Mouse (Mus musculus): ENCODE data around the gene Zfp64.

The Zfp64 gene

DNA sequence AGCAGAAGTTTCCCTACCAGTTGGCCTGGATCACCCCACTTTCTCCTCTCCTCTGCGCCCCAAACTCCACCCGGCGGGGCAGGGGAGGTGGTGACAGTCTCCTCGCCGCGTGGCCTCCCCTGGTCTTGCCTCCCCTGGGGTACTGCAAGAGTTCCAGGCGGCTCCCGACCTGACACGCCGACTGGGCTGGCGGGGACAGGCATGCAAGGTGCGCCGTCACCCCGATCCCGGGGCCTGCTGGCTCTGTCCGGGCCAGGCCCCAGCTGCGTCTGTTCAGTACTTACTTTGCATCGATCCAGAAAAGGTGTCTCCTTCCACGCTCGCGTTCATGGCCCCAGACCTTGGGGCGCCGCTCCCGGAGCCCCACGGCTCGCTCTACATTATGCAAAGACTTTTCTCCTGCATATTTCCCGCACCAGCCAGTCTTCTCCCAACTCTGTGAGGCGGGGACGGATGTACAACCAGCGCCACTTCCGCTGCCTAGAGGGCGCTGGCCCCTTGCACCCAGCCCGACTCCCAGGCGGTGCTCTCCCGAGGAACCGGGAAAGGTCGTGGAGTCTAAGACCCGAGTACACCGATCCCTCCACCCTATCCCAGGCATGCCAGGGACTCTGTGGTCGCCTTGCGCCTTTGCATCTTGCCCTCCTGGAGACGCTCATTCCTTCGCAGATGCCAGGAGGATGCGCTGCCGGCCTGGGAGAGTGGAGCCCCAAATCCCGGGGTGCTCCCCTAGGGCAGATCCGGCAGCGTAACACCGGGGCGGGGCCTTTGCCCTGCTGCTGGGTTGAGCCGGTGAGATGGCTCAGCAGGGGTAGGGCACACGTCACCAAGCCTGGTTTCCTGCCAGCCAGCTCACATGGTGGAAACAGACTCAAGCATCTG is at the start of gene Zfp64:
TSS of gene Zfp64 (minus strand) at position 753 of the 882 bp plus-strand sequence.
- peak; percentile 95 to 98 for DNase-seq (ENCODE audit: inconsistent age in 2 of 2, low spot score in 1 of 2)

GRCm38 (mm10) chr2:168992642-168993420 is 37.4 kb upstream of the Zfp64 start:
- DNase-seq (ENCODE audit: inconsistent age in 2 of 2, low spot score in 1 of 2), result peak in 1 of 2 experiments; percentile 62

DNA sequence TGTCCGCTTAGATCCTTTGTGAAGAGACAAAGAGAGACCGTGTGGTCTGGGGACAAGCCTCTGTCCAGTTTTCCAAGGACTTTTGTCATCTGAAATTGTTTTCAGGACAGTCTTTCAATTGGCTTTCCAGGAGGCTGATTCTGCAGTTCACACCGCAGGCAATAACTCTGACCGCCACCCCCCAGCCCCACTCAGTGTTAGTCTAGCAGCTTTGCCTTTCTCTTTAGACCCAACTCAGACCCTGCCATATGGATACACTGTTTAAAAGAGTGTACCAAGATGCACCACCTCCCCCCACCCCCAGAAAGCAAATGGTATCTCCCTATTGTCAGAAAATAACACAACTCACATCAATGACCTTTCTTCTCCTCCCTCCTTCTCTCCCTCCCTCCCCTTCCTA is 35.6 kb upstream of the Zfp64 start:
- DNase-seq (ENCODE audit: inconsistent age in 2 of 2, low spot score in 1 of 2), result no peak

- DNase-seq (ENCODE audit: inconsistent age in 2 of 2, low spot score in 1 of 2), result peak in 1 of 2 experiments; percentile 53
Observed at GRCm38 (mm10) chr2:168990061-168990753, 34.8 kb upstream of the Zfp64 start.

GRCm38 (mm10) chr2:168988056-168988455 is 32.7 kb upstream of the Zfp64 start:
- no peak for DNase-seq (ENCODE audit: inconsistent age in 2 of 2, low spot score in 1 of 2)

- DNase-seq (ENCODE audit: inconsistent age in 2 of 2, low spot score in 1 of 2), result no peak
Observed at GRCm38 (mm10) chr2:168987421-168987820, 32.0 kb upstream of the Zfp64 start.

GRCm38 (mm10) chr2:168981951-168982350 is 26.6 kb upstream of the Zfp64 start:
- no peak for DNase-seq (ENCODE audit: inconsistent age in 2 of 2, low spot score in 1 of 2)

GRCm38 (mm10) chr2:168981448-168981847 is 26.1 kb upstream of the Zfp64 start:
- no peak for DNase-seq (ENCODE audit: inconsistent age in 2 of 2, low spot score in 1 of 2)

DNA sequence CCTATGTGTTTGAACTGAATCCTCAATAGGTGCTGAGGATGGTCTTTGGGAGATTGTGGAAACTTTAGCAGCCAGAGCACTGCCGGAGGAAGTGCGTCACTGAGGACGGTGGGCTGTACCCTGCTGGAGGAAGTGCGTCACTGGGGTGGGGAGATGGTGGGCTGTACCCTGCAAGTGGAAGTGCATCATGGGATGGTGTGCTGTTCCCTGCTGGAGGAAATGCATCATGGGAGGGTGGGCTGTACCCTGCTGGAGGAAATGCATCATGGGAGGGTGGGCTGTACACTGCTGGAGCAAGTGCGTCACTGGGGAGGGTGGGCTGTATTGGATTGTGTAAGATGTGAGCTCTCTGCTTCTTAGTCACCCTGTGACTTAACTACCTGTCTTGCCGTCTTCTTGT is 25.5 kb upstream of the Zfp64 start:
- peak; percentile 65 to 68 for DNase-seq (ENCODE audit: inconsistent age in 2 of 2, low spot score in 1 of 2)

DNA sequence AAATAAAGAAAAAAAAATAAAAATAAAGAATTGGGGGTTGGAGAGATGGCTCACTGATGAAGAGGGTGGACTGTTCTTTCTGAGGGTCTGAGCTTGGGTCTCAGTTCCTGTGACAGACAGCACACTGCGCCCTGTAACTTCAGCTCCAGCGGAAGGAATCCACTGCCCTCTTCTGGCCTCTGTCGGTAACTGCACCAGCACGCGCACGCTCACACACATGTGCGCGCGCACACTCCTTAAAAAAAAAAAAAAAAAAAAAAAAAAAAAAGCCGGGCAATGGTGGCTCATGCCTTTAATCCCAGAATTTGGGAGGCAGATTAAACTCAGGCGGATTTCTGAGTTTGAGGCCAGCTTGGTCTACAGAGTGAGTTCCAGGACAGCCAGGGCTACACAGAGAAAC is 24.4 kb upstream of the Zfp64 start:
- peak in 1 of 2 experiments; percentile 58 for DNase-seq (ENCODE audit: inconsistent age in 2 of 2, low spot score in 1 of 2)

- peak; percentile 55 to 73 for DNase-seq (ENCODE audit: inconsistent age in 2 of 2, low spot score in 1 of 2)
Observed at GRCm38 (mm10) chr2:168978031-168978430, 22.6 kb upstream of the Zfp64 start.

GRCm38 (mm10) chr2:168970131-168970530 is 14.7 kb upstream of the Zfp64 start:
- no peak for DNase-seq (ENCODE audit: inconsistent age in 2 of 2, low spot score in 1 of 2)

DNA sequence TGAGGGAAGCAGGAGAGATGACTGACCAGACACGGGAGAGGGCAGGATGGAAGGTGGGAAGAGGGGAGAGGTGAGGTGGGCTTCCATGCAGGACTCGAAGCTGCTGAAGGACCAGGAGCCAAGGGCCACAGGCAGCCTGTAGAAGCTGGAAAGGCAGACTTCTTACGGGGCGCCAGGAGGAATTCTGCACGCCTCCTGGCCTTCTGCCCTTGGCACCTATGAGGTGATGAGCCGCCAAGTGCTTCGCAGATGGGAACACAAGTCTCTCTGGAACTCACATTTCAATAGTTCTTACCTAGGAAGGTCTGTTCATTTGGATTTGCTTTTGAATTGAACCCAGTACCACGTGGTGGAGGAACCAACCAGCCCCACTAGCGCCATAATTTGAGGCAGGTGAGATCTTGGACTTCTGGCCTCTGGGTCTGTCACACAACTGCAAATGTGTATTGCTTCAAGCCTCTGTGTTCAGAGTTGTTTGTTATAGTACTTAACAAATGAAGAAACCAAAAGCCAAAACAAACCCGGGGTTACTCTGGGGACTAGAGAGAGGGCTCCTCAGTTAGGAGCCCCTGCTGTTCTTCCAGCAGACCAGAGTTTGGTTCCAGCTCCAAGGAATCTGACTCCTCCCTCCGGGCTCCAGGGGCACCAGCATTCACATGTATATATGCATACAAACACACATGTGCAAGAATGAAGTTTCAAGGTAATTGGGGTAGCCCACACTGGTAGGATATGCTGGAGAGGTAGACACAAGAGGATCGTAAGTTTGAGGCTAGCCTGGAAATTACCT is 12.9 kb upstream of the Zfp64 start:
- DNase-seq (ENCODE audit: inconsistent age in 2 of 2, low spot score in 1 of 2), result peak in 1 of 2 experiments; percentile 36

DNA sequence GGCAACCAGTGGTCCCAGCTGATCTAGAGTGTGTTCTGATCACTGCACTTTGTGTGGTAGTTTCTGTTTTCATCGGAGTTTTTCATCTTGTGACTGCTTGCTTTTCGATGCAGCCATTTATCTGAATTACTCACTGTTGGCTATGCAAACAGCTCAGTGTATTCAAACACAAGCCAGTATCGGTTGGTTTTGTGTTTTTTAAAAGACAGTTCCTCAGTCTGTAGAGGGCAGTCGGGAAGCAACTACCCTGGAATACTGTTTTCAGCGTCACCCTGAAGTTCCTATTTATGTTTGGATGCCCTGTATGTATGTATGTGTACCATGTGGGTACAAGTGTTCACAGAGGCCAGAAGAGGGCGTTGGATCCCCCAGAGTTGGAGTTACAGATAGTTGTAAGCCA is 11.1 kb upstream of the Zfp64 start:
- no peak for DNase-seq (ENCODE audit: inconsistent age in 2 of 2, low spot score in 1 of 2)

DNA sequence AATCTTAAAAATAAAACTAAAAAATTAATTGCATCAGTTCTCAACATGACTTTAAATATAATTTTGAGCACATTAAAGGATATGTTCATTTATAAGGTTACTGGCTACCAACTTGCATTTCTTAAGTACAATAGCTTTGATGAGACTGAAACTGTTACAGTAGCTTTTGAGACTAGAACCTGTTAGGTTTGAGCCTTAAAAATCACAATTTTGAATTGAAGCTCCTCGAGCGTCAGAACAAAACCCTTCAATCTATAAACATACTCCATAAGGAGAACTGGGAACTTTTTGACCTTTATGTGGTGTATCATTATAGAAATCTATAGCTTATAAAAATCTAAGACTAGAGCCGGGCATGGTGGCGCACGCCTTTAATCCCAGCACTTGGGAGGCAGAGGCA is 9.5 kb upstream of the Zfp64 start:
- no peak for DNase-seq (ENCODE audit: inconsistent age in 2 of 2, low spot score in 1 of 2)

- DNase-seq (ENCODE audit: inconsistent age in 2 of 2, low spot score in 1 of 2), result no peak
Observed at GRCm38 (mm10) chr2:168961729-168962666, 6.6 kb upstream of the Zfp64 start.

GRCm38 (mm10) chr2:168960814-168961213 is 5.4 kb upstream of the Zfp64 start:
- DNase-seq (ENCODE audit: inconsistent age in 2 of 2, low spot score in 1 of 2), result no peak

DNA sequence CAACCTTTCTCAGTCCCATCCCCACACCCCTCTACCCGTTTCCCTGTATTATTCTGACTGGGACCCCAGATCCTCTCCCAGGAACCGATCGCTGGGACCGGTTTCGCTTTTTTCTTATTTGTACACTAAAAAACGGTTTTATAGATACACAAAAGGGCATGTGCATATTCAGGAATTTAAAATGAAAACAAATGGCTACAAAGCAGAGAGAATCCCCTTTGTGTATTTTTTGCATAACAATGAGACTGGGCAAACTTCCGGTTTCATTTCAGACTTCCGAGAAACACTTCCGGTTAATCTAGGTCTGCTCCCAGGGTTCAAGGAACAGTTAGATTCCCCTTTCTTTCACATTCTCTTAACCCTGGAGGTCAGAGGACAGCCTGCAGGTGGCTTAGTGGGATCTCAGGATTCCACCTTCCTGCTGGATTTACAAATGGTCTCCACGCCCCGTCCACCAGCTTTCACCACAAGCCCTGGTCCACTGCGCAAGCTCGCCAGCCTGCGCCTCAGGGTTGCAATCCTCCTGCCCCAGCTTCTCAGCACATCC is 4.0 kb upstream of the Zfp64 start:
- DNase-seq (ENCODE audit: inconsistent age in 2 of 2, low spot score in 1 of 2), result no peak

- DNase-seq (ENCODE audit: inconsistent age in 2 of 2, low spot score in 1 of 2), result no peak
Observed at GRCm38 (mm10) chr2:168955850-168956346, 511 bp upstream of the Zfp64 start.

Measured in adrenal gland, adult (tissue).